Mouse (Mus musculus) megakaryocyte, adult 5-6 weeks (primary cell): ENCODE results near the gene Ccdc9. TPM values are rescaled to one million over a fixed set of nuclear protein-coding genes. Genes with fewer than 3 reads are reported as not detected.

ENCODE experiments used
- total RNA-seq, 2 experiments: library from RNA; stranded (forward) in 1 of 2; stranded (reverse) in 1 of 2; fragments of 153-499, 151-499 nt in 1 of 2; fragments of 221-1000, 200-1000 nt in 1 of 2; gene quantifications; 2 replicates each; pipeline versions ENCODE4 v1.2.3 to v1.2.4; 2015 to 2017

The Ccdc9 gene
- total RNA-seq, 2 experiments from 2014 or later, result 30.3 to 117 TPM

Other genes starting within 250 kb of the Ccdc9 start
- 19.5 and 28.6 TPM in 2 replicates for gene Bicra, start 238.9 kb downstream of the Ccdc9 start, total RNA-seq (2015)
- 1.9 and 2.8 TPM in 2 replicates for gene Bicra, start 238.9 kb downstream of the Ccdc9 start, total RNA-seq (2017)
- gene Zfp541, start 225.0 kb downstream of the Ccdc9 start, total RNA-seq (2015), result 0.16 and 0.27 TPM in 2 replicates
- gene Zfp541, start 225.0 kb downstream of the Ccdc9 start, total RNA-seq (2017), result 0.53 TPM in 1 of 2 replicates, not detected in the other
- 62.0 and 65.7 TPM in 2 replicates for gene Napa, start 188.3 kb downstream of the Ccdc9 start, total RNA-seq (2015)
- gene Napa, start 188.3 kb downstream of the Ccdc9 start, total RNA-seq (2017), result 39.8 and 39.9 TPM in 2 replicates
- 8.9 and 9.9 TPM in 2 replicates for gene Kptn, start 166.9 kb downstream of the Ccdc9 start, total RNA-seq (2015)
- gene Kptn, start 166.9 kb downstream of the Ccdc9 start, total RNA-seq (2017), result 9.7 and 18.9 TPM in 2 replicates
- gene Slc8a2, start 157.0 kb downstream of the Ccdc9 start, total RNA-seq (2015), result not detected in 2 replicates
- gene Slc8a2, start 157.0 kb downstream of the Ccdc9 start, total RNA-seq (2017), result not detected in 2 replicates
- gene Meis3, start 111.7 kb downstream of the Ccdc9 start, total RNA-seq (2015), result 0.89 and 1.9 TPM in 2 replicates
- not detected in 2 replicates for gene Meis3, start 111.7 kb downstream of the Ccdc9 start, total RNA-seq (2017)
- gene Dhx34, start 64.8 kb downstream of the Ccdc9 start, total RNA-seq (2015), result 8.5 and 9.5 TPM in 2 replicates
- 7.5 and 8.3 TPM in 2 replicates for gene Dhx34, start 64.8 kb downstream of the Ccdc9 start, total RNA-seq (2017)
- 5.7 and 7.4 TPM in 2 replicates for gene C5ar2, start 42.6 kb downstream of the Ccdc9 start, total RNA-seq (2015)
- gene C5ar2, start 42.6 kb downstream of the Ccdc9 start, total RNA-seq (2017), result 6.9 and 10.7 TPM in 2 replicates
- gene C5ar1, start 27.3 kb downstream of the Ccdc9 start, total RNA-seq (2015), result 49.8 TPM in 2 replicates
- 13.6 and 22.2 TPM in 2 replicates for gene C5ar1, start 27.3 kb downstream of the Ccdc9 start, total RNA-seq (2017)
- gene Inafm1, start 13.2 kb downstream of the Ccdc9 start, total RNA-seq (2015), result 7.3 and 8.7 TPM in 2 replicates
- gene Inafm1, start 13.2 kb downstream of the Ccdc9 start, total RNA-seq (2017), result 3.7 and 5.4 TPM in 2 replicates
- gene Bbc3, start 21.6 kb upstream of the Ccdc9 start, total RNA-seq (2015), result 1.5 and 3.3 TPM in 2 replicates
- gene Bbc3, start 21.6 kb upstream of the Ccdc9 start, total RNA-seq (2017), result 1.1 and 3.0 TPM in 2 replicates
- gene Sae1, start 101.0 kb upstream of the Ccdc9 start, total RNA-seq (2015), result 49.1 and 55.1 TPM in 2 replicates
- 267 and 278 TPM in 2 replicates for gene Sae1, start 101.0 kb upstream of the Ccdc9 start, total RNA-seq (2017)
- gene Zc3h4, start 114.1 kb upstream of the Ccdc9 start, total RNA-seq (2015), result 25.3 and 28.0 TPM in 2 replicates
- 20.6 and 34.0 TPM in 2 replicates for gene Zc3h4, start 114.1 kb upstream of the Ccdc9 start, total RNA-seq (2017)
- 24.2 and 33.1 TPM in 2 replicates for gene Tmem160, start 166.0 kb upstream of the Ccdc9 start, total RNA-seq (2015)
- 10.7 and 12.8 TPM in 2 replicates for gene Tmem160, start 166.0 kb upstream of the Ccdc9 start, total RNA-seq (2017)
- gene Npas1, start 190.9 kb upstream of the Ccdc9 start, total RNA-seq (2015), result not detected in 2 replicates
- not detected in 2 replicates for gene Npas1, start 190.9 kb upstream of the Ccdc9 start, total RNA-seq (2017)